In the genomic region with DNA sequence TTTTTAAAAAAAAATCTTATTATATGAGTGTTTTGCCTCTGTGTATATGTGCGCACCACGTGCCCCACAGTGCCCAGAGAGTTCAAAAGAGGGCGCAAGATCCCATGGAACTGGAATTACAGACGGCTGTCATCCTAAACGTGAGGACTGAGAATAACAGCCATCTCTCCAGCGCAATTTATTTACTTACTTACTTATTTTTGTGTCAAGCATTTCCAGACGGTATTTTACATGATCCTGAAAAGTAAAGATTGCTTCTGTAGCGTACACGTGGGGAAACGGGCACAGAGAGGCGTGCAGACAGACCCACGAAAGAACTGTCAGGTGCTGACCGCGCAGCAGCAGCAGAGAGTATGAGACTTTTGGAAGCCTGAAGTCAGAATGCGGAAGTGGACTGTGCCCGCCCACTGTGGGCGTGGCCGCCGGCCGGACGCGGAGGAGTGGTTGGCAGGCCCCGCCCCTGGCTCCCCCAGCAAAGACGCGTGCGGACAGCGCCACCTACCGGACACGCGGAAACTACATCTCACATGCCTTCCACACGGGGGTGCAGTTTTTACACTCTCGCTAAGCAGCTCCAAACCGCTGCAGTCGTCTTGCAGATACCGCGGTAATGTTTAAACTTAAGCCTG, we compare ENCODE assay signal across 8 mouse cellular contexts. TPM values are rescaled to one million over a fixed set of nuclear protein-coding genes. Genes with fewer than 3 reads are reported as not detected.
A peak's percentile ranks its signal among the peaks of the same experiment; 100 is the strongest.
DNase-seq lines count a peak whose midpoint lies in the region; ATAC-seq and TF ChIP-seq lines count a peak whose summit lies in the region.

No protein-coding gene starts in this region.

- H3K27ac ChIP-seq in forebrain, postnatal 0 days (ENCODE audit: low read depth, low read length): peak overlapping the region; percentile 35; the same call in 1 of the 2 replicates
- peak overlapping the region; percentile 44; the same call in 1 of the 2 replicates for H3K27ac ChIP-seq in lung, embryonic 16.5 days (ENCODE audit: low read length)

- H3K9me3 ChIP-seq in G1E (replicated peaks): no peaks in the 10 kb centered on the region
- no peaks in the 10 kb centered on the region for H3K9me3 ChIP-seq in forebrain, postnatal 0 days (ENCODE audit: low read length)
- H3K9me3 ChIP-seq in lung, embryonic 16.5 days (ENCODE audit: control insufficient read depth, low read length): no peaks in the 10 kb centered on the region

- DNase-seq in G1E (ENCODE audit: low spot score): peak; percentile 88
- DNase-seq in cerebellum, adult 18-20 months: peak; percentile 95 to 100
- DNase-seq in forebrain, postnatal 0 days: peak; percentile 98
- DNase-seq in layer of hippocampus, adult 9-10 months (ENCODE audit: low spot score): peak; percentile 98
- peak; percentile 100 for DNase-seq in ovary, postnatal 10 days (ENCODE audit: low spot score)
- DNase-seq in thymus, postnatal 10 days (ENCODE audit: low spot score in 2 of 2): peak; percentile 97 to 100

- H3K4me2 ChIP-seq in forebrain, postnatal 0 days (ENCODE audit: low read depth): peak overlapping the region; percentile 53
- H3K4me2 ChIP-seq in lung, embryonic 16.5 days (ENCODE audit: low read depth, low read length): peak overlapping the region; percentile 61

- 5% methylated on average over 36 of the region's 36 CpGs for WGBS in forebrain, postnatal 0 days
- WGBS in lung, embryonic 16.5 days: 3% methylated on average over 36 of the region's 36 CpGs

- peak; percentile 90 for TF ChIP-seq CTCF in G1E (IDR thresholded peaks at IDR 0.05; ENCODE audit: low read depth, low read length)
- peak; percentile 100 for TF ChIP-seq CTCF in forebrain, postnatal 0 days (IDR thresholded peaks at IDR 0.05; ENCODE audit: low read depth)

- 0 out of 2 replicates have a peak overlapping the region, but pooled peaks have one; percentile 14 for H3K9ac ChIP-seq in forebrain, postnatal 0 days
- peak overlapping the region; percentile 38; the same call in 1 of the 2 replicates for H3K9ac ChIP-seq in lung, embryonic 16.5 days (ENCODE audit: low read length)

- H3K27me3 ChIP-seq in G1E (ENCODE audit: insufficient read depth, low read length): peaks cover 13% of the 10 kb centered on the region
- no peaks in the 10 kb centered on the region for H3K27me3 ChIP-seq in forebrain, postnatal 0 days (ENCODE audit: insufficient read depth, low read length)
- no peaks in the 10 kb centered on the region for H3K27me3 ChIP-seq in lung, embryonic 16.5 days (ENCODE audit: control insufficient read depth, insufficient read depth, low read depth, low read length)

- peak; percentile 97 for ATAC-seq in G1E (ENCODE audit: extremely low read depth, insufficient number of reproducible peaks, low FRiP score, poor library complexity, severe bottlenecking)
- ATAC-seq in forebrain, postnatal 0 days: peak; percentile 88
- peak; percentile 91 to 97 for ATAC-seq in hematopoietic stem cell, adult 5-6 weeks (replicated peaks in 1 of 2; ENCODE audit: insufficient read depth in 1 of 2, low FRiP score in 2 of 2, low TSS enrichment in 1 of 2, low read depth in 1 of 2, poor library complexity in 2 of 2, severe bottlenecking in 2 of 2)
- ATAC-seq in lung, embryonic 16.5 days (ENCODE audit: low read depth): peak; percentile 96

- peaks cover 18% of the 10 kb centered on the region for H3K36me3 ChIP-seq in G1E (replicated peaks)
- H3K36me3 ChIP-seq in forebrain, postnatal 0 days (ENCODE audit: insufficient read depth): no peaks in the 10 kb centered on the region
- peaks cover 5% of the 10 kb centered on the region; the same call in 1 of the 2 replicates for H3K36me3 ChIP-seq in lung, embryonic 16.5 days (ENCODE audit: control insufficient read depth, insufficient read depth, low read length)

- peaks cover 22% of the 10 kb centered on the region for H3K4me1 ChIP-seq in G1E (ENCODE audit: insufficient read depth, low read depth, low read length)
- H3K4me1 ChIP-seq in forebrain, postnatal 0 days (ENCODE audit: insufficient read depth): no peaks in the 10 kb centered on the region
- peaks cover 9% of the 10 kb centered on the region for H3K4me1 ChIP-seq in lung, embryonic 16.5 days (replicated peaks; ENCODE audit: control insufficient read depth, insufficient read depth, low read length)

- peak overlapping the region; percentile 59; the same call in 1 of the 2 replicates for H3K4me3 ChIP-seq in G1E (ENCODE audit: low read depth, low read length)
- peak overlapping the region; percentile 35 for H3K4me3 ChIP-seq in forebrain, postnatal 0 days (ENCODE audit: low read depth, low read length)
- H3K4me3 ChIP-seq in lung, embryonic 16.5 days (ENCODE audit: low read length): peak overlapping the region; percentile 41

RNA-seq across cellular contexts. Expression of gene Trpv4, which starts 9.1 kb away (rescaled TPM):
- total RNA-seq in G1E (2014; fragmentation: Nextera tagmentation) (not detected in 2 replicates), G1E (2017) (not detected in 2 replicates)
- 0.10 and 0.11 TPM in 2 replicates for polyA plus RNA-seq in G1E (2012)
- total RNA-seq in forebrain, postnatal 0 days (2014; rRNA removed): 0.81 and 1.5 TPM in 2 replicates
- polyA plus RNA-seq in forebrain, postnatal 0 days (2015; fragmentation: Nextera tagmentation; extraction: Ambion mirVana): 1.3 and 2.4 TPM in 2 replicates
- total RNA-seq in hematopoietic stem cell, adult 5-6 weeks (2017): 0.25 and 0.69 TPM in 2 replicates
- 2.8 and 2.9 TPM in 2 replicates for polyA plus RNA-seq in lung, embryonic 16.5 days (2015; fragmentation: Nextera tagmentation; extraction: Ambion mirVana)

RNA-seq across cellular contexts. Expression of gene Gltp, which starts 23.4 kb away (rescaled TPM):
- total RNA-seq in G1E (2014; fragmentation: Nextera tagmentation) (84.4 and 85.0 TPM in 2 replicates), G1E (2017) (34.6 and 34.7 TPM in 2 replicates)
- 40.1 and 48.0 TPM in 2 replicates for polyA plus RNA-seq in G1E (2012)
- total RNA-seq in forebrain, postnatal 0 days (2014; rRNA removed): 14.1 and 19.8 TPM in 2 replicates
- polyA plus RNA-seq in forebrain, postnatal 0 days (2015; fragmentation: Nextera tagmentation; extraction: Ambion mirVana): 26.4 and 32.1 TPM in 2 replicates
- 68.2 and 75.9 TPM in 2 replicates for total RNA-seq in hematopoietic stem cell, adult 5-6 weeks (2017)
- polyA plus RNA-seq in lung, embryonic 16.5 days (2015; fragmentation: Nextera tagmentation; extraction: Ambion mirVana): 104 and 105 TPM in 2 replicates

RNA-seq across cellular contexts. Expression of gene Tchp, which starts 40.2 kb away (rescaled TPM):
- 5.3 and 11.4 TPM in 2 replicates for total RNA-seq in G1E (2014; fragmentation: Nextera tagmentation)
- 11.6 and 11.9 TPM in 2 replicates for total RNA-seq in G1E (2017)
- polyA plus RNA-seq in G1E (2012): 20.1 and 23.0 TPM in 2 replicates
- 14.1 and 14.4 TPM in 2 replicates for total RNA-seq in forebrain, postnatal 0 days (2014; rRNA removed)
- 7.4 and 11.8 TPM in 2 replicates for polyA plus RNA-seq in forebrain, postnatal 0 days (2015; fragmentation: Nextera tagmentation; extraction: Ambion mirVana)
- 16.3 and 21.2 TPM in 2 replicates for total RNA-seq in hematopoietic stem cell, adult 5-6 weeks (2017)
- 11.5 and 14.0 TPM in 2 replicates for polyA plus RNA-seq in lung, embryonic 16.5 days (2015; fragmentation: Nextera tagmentation; extraction: Ambion mirVana)

Comparison
In these comparisons a context has a peak if more than half of its experiments do, and no peak if none do; other contexts are left out.
1. Peak in every context shown above with its lines: DNase-seq, ATAC-seq, H3K4me3 ChIP-seq and H3K27ac ChIP-seq.